Comparison of ENCODE assay signal across 8 mouse cellular contexts in the genomic region with DNA sequence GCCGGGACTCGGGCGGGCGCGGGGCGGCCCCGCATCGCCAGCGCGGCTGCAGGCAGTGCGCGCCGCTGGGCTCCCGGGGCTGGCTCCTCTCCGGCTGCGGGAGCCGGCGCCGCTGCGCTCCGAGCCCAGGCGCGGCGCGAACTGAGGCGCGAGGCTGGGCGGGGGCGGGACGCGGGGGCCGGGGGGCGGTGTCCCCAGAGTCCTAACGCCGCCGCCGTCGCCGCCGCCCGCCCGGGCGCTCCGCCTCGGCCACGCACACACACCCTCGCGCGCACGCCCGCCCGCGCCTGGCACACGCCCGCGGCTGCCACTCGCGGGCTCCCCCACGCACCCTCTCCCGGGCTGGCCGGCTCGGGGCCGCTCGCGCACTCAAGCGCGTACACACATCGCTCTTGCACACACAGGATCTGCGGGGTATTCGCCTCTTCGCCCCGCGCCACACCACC. TPM values are rescaled to one million over a fixed set of nuclear protein-coding genes. Genes with fewer than 3 reads are reported as not detected.
A peak's percentile ranks its signal among the peaks of the same experiment; 100 is the strongest.
DNase-seq lines count a peak whose midpoint lies in the region; ATAC-seq and TF ChIP-seq lines count a peak whose summit lies in the region.

A gene (minus strand): TSS at position 207 of the 446 bp plus-strand sequence.

- DNase-seq in heart, adult 9 months (ENCODE audit: low spot score in 2 of 2) = no peak
- peak; percentile 53 for DNase-seq in brain, embryonic 14.5 days (ENCODE audit: low read depth)
- no peak for DNase-seq in forebrain, embryonic 14.5 days (ENCODE audit: low spot score)
- peak; percentile 38 for DNase-seq in left cerebral cortex, adult 11 months (ENCODE audit: low spot score)
- no peak for DNase-seq in spleen, postnatal 10 days (ENCODE audit: low spot score in 2 of 2)
- no peak for DNase-seq in urinary bladder, postnatal 4 days (ENCODE audit: low spot score in 2 of 2)

- no peaks in the 10 kb centered on the region for H3K9me3 ChIP-seq in heart, embryonic 13.5 days
- no peaks in the 10 kb centered on the region for H3K9me3 ChIP-seq in forebrain, embryonic 14.5 days (replicated peaks; ENCODE audit: control insufficient read depth, low read length)
- H3K9me3 ChIP-seq in midbrain, embryonic 16.5 days (replicated peaks; ENCODE audit: control insufficient read depth, low read length, poor library complexity, severe bottlenecking) = no peaks in the 10 kb centered on the region

- no peak for TF ChIP-seq CTCF in brain, embryonic 14.5 days (IDR thresholded peaks at IDR 0.05; ENCODE audit: borderline replicate concordance, extremely low read depth, insufficient read depth, insufficient read length)

- TF ChIP-seq POLR2A in brain, embryonic 14.5 days (IDR thresholded peaks at IDR 0.05; ENCODE audit: borderline replicate concordance, extremely low read depth, insufficient read depth, insufficient read length, poor library complexity, severe bottlenecking) = no peak

- H3K4me3 ChIP-seq in heart, embryonic 13.5 days = peak within 1 kb of the TSS; percentile 58
- peak within 1 kb of the TSS; percentile 60 for H3K4me3 ChIP-seq in forebrain, embryonic 14.5 days (ENCODE audit: low read depth, low read length)
- H3K4me3 ChIP-seq in midbrain, embryonic 16.5 days (ENCODE audit: low read depth, low read length) = peak within 1 kb of the TSS; percentile 83

- no peaks in the 10 kb centered on the region for H3K36me3 ChIP-seq in heart, embryonic 13.5 days
- H3K36me3 ChIP-seq in forebrain, embryonic 14.5 days (ENCODE audit: control insufficient read depth, insufficient read depth, low read length) = no peaks in the 10 kb centered on the region
- no peaks in the 10 kb centered on the region for H3K36me3 ChIP-seq in midbrain, embryonic 16.5 days (ENCODE audit: control insufficient read depth, insufficient read depth, low read length)

- H3K9ac ChIP-seq in heart, embryonic 13.5 days = peak within 1 kb of the TSS; percentile 65
- H3K9ac ChIP-seq in forebrain, embryonic 14.5 days (ENCODE audit: low read length) = peak within 1 kb of the TSS; percentile 70
- peak within 1 kb of the TSS; percentile 87 for H3K9ac ChIP-seq in midbrain, embryonic 16.5 days (ENCODE audit: low read depth, low read length)

- no peak for ATAC-seq in heart, embryonic 13.5 days (ENCODE audit: extremely low read depth, insufficient number of reproducible peaks, low FRiP score, low TSS enrichment)
- peak; percentile 52 for ATAC-seq in forebrain, embryonic 14.5 days
- ATAC-seq in midbrain, embryonic 16.5 days = peak; percentile 59

- H3K4me1 ChIP-seq in heart, embryonic 13.5 days = peaks cover 21% of the 10 kb centered on the region
- peaks cover 9% of the 10 kb centered on the region; the same call in 1 of the 2 replicates for H3K4me1 ChIP-seq in forebrain, embryonic 14.5 days (ENCODE audit: control insufficient read depth, insufficient read depth, low read length)
- H3K4me1 ChIP-seq in midbrain, embryonic 16.5 days (ENCODE audit: control insufficient read depth, insufficient read depth, low read length) = peaks cover 37% of the 10 kb centered on the region

- H3K27ac ChIP-seq in heart, embryonic 13.5 days (replicated peaks) = no peak within 1 kb of the TSS
- H3K27ac ChIP-seq in forebrain, embryonic 14.5 days (ENCODE audit: low read depth, low read length) = no peak within 1 kb of the TSS
- peak within 1 kb of the TSS; percentile 56 for H3K27ac ChIP-seq in midbrain, embryonic 16.5 days (ENCODE audit: low read length)

- under 1% methylated on average over 67 of the region's 73 CpGs for WGBS in heart, embryonic 13.5 days
- 0% methylated on average over 21 of the region's 73 CpGs for WGBS in forebrain, embryonic 14.5 days
- 0% methylated on average over 27 of the region's 73 CpGs for WGBS in midbrain, embryonic 16.5 days

- H3K4me2 ChIP-seq in heart, embryonic 13.5 days = peak within 1 kb of the TSS; percentile 88
- peak within 1 kb of the TSS; percentile 98 for H3K4me2 ChIP-seq in forebrain, embryonic 14.5 days (ENCODE audit: low read length)
- H3K4me2 ChIP-seq in midbrain, embryonic 16.5 days (ENCODE audit: low read length) = peak within 1 kb of the TSS; percentile 87

- H3K27me3 ChIP-seq in heart, embryonic 13.5 days (replicated peaks) = peaks cover 91% of the 10 kb centered on the region
- H3K27me3 ChIP-seq in forebrain, embryonic 14.5 days (replicated peaks; ENCODE audit: control insufficient read depth, insufficient read depth, low read length) = peaks cover 43% of the 10 kb centered on the region
- no peaks in the 10 kb centered on the region for H3K27me3 ChIP-seq in midbrain, embryonic 16.5 days (ENCODE audit: control insufficient read depth, insufficient read depth, low read depth, low read length)

RNA-seq across cellular contexts. Expression of the gene that starts here (rescaled TPM):
- polyA plus RNA-seq in heart, embryonic 13.5 days (2015; fragmentation: Nextera tagmentation; extraction: Ambion mirVana) = 0.20 and 0.33 TPM in 2 replicates
- 5.7 and 14.8 TPM in 2 replicates for polyA plus RNA-seq in brain, embryonic 14.5 days (2012; rRNA removed)
- 3.6 and 5.9 TPM in 2 replicates for polyA plus RNA-seq in forebrain, embryonic 14.5 days (2014; fragmentation: Nextera tagmentation; extraction: Ambion mirVana)
- polyA plus RNA-seq in midbrain, embryonic 16.5 days (2015; fragmentation: Nextera tagmentation; extraction: Ambion mirVana) = 11.7 and 12.4 TPM in 2 replicates

Comparison
In these comparisons a context has a peak if more than half of its experiments do, and no peak if none do; other contexts are left out.
1. DNase-seq: peak in brain, embryonic 14.5 days (single experiment) and left cerebral cortex, adult 11 months (single experiment); none in heart, adult 9 months (0 of 2), forebrain, embryonic 14.5 days (single experiment), spleen, postnatal 10 days (0 of 2) and urinary bladder, postnatal 4 days (0 of 2).
2. Peak in every context shown above with its lines, with median percentiles within 50 percentile points of each other: H3K4me2 ChIP-seq, H3K4me3 ChIP-seq and H3K9ac ChIP-seq.